In the genomic region with DNA sequence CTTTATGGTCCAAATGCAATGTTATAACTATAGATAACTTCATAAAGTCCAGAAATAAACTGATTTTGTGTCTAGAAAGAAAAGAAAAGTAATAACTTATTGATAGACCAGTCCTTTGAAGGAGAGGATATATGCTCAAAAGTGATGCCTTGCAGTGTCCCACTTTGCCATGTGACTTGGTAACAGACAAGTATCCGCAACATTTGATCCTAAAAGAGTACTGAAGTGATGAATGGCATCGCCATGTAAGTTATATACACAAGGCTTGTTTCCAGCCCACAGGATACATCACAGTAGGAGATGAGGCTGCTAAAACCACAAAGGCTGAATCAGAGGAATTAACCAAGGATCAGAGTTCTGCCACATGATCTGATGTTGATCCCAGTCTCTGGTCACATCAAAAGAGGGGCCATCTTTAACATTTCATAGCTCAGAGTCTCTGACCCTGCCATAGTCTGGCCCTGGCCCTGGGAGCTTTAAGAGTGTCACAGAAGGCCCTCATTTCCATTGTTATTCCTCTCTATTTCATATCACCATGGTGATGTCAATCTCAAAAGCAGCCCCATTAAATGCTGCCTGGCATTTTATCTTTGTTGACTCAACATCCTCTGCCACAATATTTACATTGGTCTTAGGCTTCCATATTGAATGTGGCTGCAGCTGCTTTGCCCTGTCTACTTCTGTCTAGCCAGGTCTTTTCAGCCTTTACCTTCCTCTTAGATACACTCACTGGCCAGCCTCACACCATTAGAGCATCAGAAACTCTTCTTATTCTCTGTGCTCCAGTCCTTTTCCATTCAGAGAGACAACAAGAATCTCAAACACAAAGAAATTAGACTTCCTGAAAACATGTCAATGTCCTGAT, we compare ENCODE assay signal across 28 mouse cellular contexts.
DNase-seq lines count a peak whose midpoint lies in the region; ATAC-seq and TF ChIP-seq lines count a peak whose summit lies in the region.
"Had no signal": no experiment of that assay in that cellular context is flagged by ENCODE, and none has a peak within 500 bp of the region (broad histone marks: within the 10 kb centered on the region; RNA-seq: fewer than 3 reads in every experiment).

No protein-coding gene starts in this region.

- H3K9ac ChIP-seq in midbrain, postnatal 0 days (replicated peaks; ENCODE audit: low read length, poor library complexity, severe bottlenecking) = no peak overlapping the region
- no peak overlapping the region for H3K9ac ChIP-seq in midbrain, embryonic 12.5 days (replicated peaks)
- H3K9ac ChIP-seq in midbrain, embryonic 13.5 days (replicated peaks) = no peak overlapping the region
- no peak overlapping the region for H3K9ac ChIP-seq in liver, embryonic 12.5 days
- H3K9ac ChIP-seq: embryonic facial prominence, embryonic 13.5 days; embryonic facial prominence, embryonic 15.5 days; forebrain, embryonic 13.5 days had no signal

- no peaks in the 10 kb centered on the region for H3K36me3 ChIP-seq in midbrain, embryonic 10.5 days
- no peaks in the 10 kb centered on the region for H3K36me3 ChIP-seq in midbrain, postnatal 0 days (ENCODE audit: insufficient read depth, low read length)
- H3K36me3 ChIP-seq in midbrain, embryonic 12.5 days = no peaks in the 10 kb centered on the region
- no peaks in the 10 kb centered on the region for H3K36me3 ChIP-seq in midbrain, embryonic 13.5 days
- H3K36me3 ChIP-seq in myocyte (ENCODE audit: control insufficient read depth, insufficient read depth) = no peaks in the 10 kb centered on the region
- no peaks in the 10 kb centered on the region for H3K36me3 ChIP-seq in liver, embryonic 12.5 days
- H3K36me3 ChIP-seq: embryonic facial prominence, embryonic 13.5 days; embryonic facial prominence, embryonic 15.5 days; forebrain, embryonic 10.5 days; G1E had no signal

- no peaks in the 10 kb centered on the region for H3K79me2 ChIP-seq in myocyte (ENCODE audit: control insufficient read depth, insufficient read depth)

- no peak for TF ChIP-seq CTCF in midbrain, postnatal 0 days (IDR thresholded peaks at IDR 0.05)

- H3K27me3 ChIP-seq in midbrain, embryonic 10.5 days (ENCODE audit: low read depth, poor library complexity, severe bottlenecking) = no peaks in the 10 kb centered on the region
- no peaks in the 10 kb centered on the region for H3K27me3 ChIP-seq in midbrain, postnatal 0 days (ENCODE audit: insufficient read depth, low read length)
- H3K27me3 ChIP-seq in midbrain, embryonic 12.5 days = no peaks in the 10 kb centered on the region
- no peaks in the 10 kb centered on the region for H3K27me3 ChIP-seq in midbrain, embryonic 13.5 days
- H3K27me3 ChIP-seq in myocyte (ENCODE audit: control insufficient read depth, insufficient read depth, insufficient read length) = no peaks in the 10 kb centered on the region
- H3K27me3 ChIP-seq in liver, embryonic 12.5 days (replicated peaks) = no peaks in the 10 kb centered on the region
- H3K27me3 ChIP-seq: CH12.LX; embryonic facial prominence, embryonic 13.5 days; embryonic facial prominence, embryonic 15.5 days; forebrain, embryonic 13.5 days; Patski had no signal

- no peak for TF ChIP-seq POLR2A in myocyte (IDR thresholded peaks at IDR 0.05; ENCODE audit: insufficient read length, low read depth)

- no peak overlapping the region for H3K4me2 ChIP-seq in midbrain, postnatal 0 days (ENCODE audit: low read depth, low read length, poor library complexity, severe bottlenecking)
- no peak overlapping the region for H3K4me2 ChIP-seq in midbrain, embryonic 12.5 days (replicated peaks)
- H3K4me2 ChIP-seq in midbrain, embryonic 13.5 days (replicated peaks) = no peak overlapping the region
- H3K4me2 ChIP-seq in myocyte (ENCODE audit: low read depth) = peak overlapping the region; percentile 27
- no peak overlapping the region for H3K4me2 ChIP-seq in liver, embryonic 12.5 days
- H3K4me2 ChIP-seq: embryonic facial prominence, embryonic 13.5 days; embryonic facial prominence, embryonic 15.5 days; forebrain, embryonic 13.5 days had no signal

- no peaks in the 10 kb centered on the region for H3K9me3 ChIP-seq in midbrain, embryonic 10.5 days (replicated peaks)
- no peaks in the 10 kb centered on the region for H3K9me3 ChIP-seq in midbrain, postnatal 0 days (ENCODE audit: low read length)
- no peaks in the 10 kb centered on the region for H3K9me3 ChIP-seq in midbrain, embryonic 12.5 days
- no peaks in the 10 kb centered on the region for H3K9me3 ChIP-seq in midbrain, embryonic 13.5 days
- H3K9me3 ChIP-seq in liver, embryonic 12.5 days (replicated peaks) = no peaks in the 10 kb centered on the region
- H3K9me3 ChIP-seq: embryonic facial prominence, embryonic 13.5 days; embryonic facial prominence, embryonic 15.5 days; forebrain, embryonic 10.5 days; forebrain, embryonic 13.5 days had no signal

- no peak overlapping the region for H3ac ChIP-seq in myocyte (ENCODE audit: control insufficient read depth, insufficient read length)

- H3K4me3 ChIP-seq in midbrain, embryonic 10.5 days = no peak overlapping the region
- no peak overlapping the region for H3K4me3 ChIP-seq in midbrain, postnatal 0 days (ENCODE audit: low read depth, low read length)
- no peak overlapping the region for H3K4me3 ChIP-seq in midbrain, embryonic 12.5 days
- no peak overlapping the region for H3K4me3 ChIP-seq in midbrain, embryonic 13.5 days (replicated peaks)
- no peak overlapping the region for H3K4me3 ChIP-seq in myocyte
- H3K4me3 ChIP-seq in liver, embryonic 12.5 days = no peak overlapping the region
- H3K4me3 ChIP-seq: embryonic facial prominence, embryonic 13.5 days; embryonic facial prominence, embryonic 15.5 days; erythroblast, embryonic 14.5 days; forebrain, embryonic 10.5 days; forebrain, embryonic 13.5 days had no signal

- 67% methylated on average over 2 of the region's 2 CpGs for WGBS in midbrain, embryonic 10.5 days
- WGBS in midbrain, postnatal 0 days = 75% methylated on average over 2 of the region's 2 CpGs
- WGBS in midbrain, embryonic 12.5 days = 64% methylated on average over 2 of the region's 2 CpGs
- WGBS in midbrain, embryonic 13.5 days = 70% methylated on average over 2 of the region's 2 CpGs
- WGBS in liver, embryonic 12.5 days (ENCODE audit: insufficient replicate concordance) = 65% methylated on average over 2 of the region's 2 CpGs

- H3K27ac ChIP-seq in midbrain, embryonic 10.5 days (replicated peaks) = no peak overlapping the region
- H3K27ac ChIP-seq in midbrain, postnatal 0 days (ENCODE audit: low read depth, low read length) = no peak overlapping the region
- H3K27ac ChIP-seq in midbrain, embryonic 12.5 days (replicated peaks) = no peak overlapping the region
- no peak overlapping the region for H3K27ac ChIP-seq in midbrain, embryonic 13.5 days
- no peak overlapping the region for H3K27ac ChIP-seq in liver, embryonic 12.5 days
- H3K27ac ChIP-seq: embryonic facial prominence, embryonic 13.5 days; embryonic facial prominence, embryonic 15.5 days; forebrain, embryonic 10.5 days; forebrain, embryonic 13.5 days had no signal

- peaks cover 8% of the 10 kb centered on the region; the same call in 1 of the 2 replicates for H3K4me1 ChIP-seq in midbrain, embryonic 10.5 days
- H3K4me1 ChIP-seq in midbrain, postnatal 0 days (ENCODE audit: insufficient read depth, low read length) = no peaks in the 10 kb centered on the region
- H3K4me1 ChIP-seq in midbrain, embryonic 12.5 days = no peaks in the 10 kb centered on the region
- H3K4me1 ChIP-seq in midbrain, embryonic 13.5 days (replicated peaks) = no peaks in the 10 kb centered on the region
- no peaks in the 10 kb centered on the region for H3K4me1 ChIP-seq in liver, embryonic 12.5 days
- H3K4me1 ChIP-seq: embryonic facial prominence, embryonic 13.5 days; embryonic facial prominence, embryonic 15.5 days; forebrain, embryonic 13.5 days had no signal

- DNase-seq in midbrain, embryonic 10.5 days (ENCODE audit: low spot score) = peak; percentile 16
- DNase-seq in midbrain, postnatal 0 days (ENCODE audit: low spot score) = no peak
- DNase-seq in 3T3-L1 (ENCODE audit: low read depth, low spot score) = peak; percentile 69
- DNase-seq in layer of hippocampus, postnatal 25 days (ENCODE audit: extremely low spot score in 1 of 2, low spot score in 1 of 2) = no peak
- DNase-seq: adrenal gland, adult 8-10 months; adrenal gland, postnatal 14 days; adrenal gland, postnatal 36 days; cerebellum, adult 11-12 months; cerebellum, adult 8-10 months; cerebellum, adult 9-11 months; cerebellum, postnatal 14 days; cerebellum, postnatal 36 days; embryo, embryonic 11 days had no signal

- no peak for ATAC-seq in midbrain, postnatal 0 days (ENCODE audit: low FRiP score)
- ATAC-seq in midbrain, embryonic 12.5 days (ENCODE audit: low FRiP score, low read depth) = peak; percentile 44; the same call in 1 of the 2 replicates
- ATAC-seq in midbrain, embryonic 13.5 days = no peak
- ATAC-seq in liver, embryonic 12.5 days = no peak
- ATAC-seq: activated CD4-positive, CD25-positive, alpha-beta regulatory T cell, adult 4 months; CD4-positive, CD25-positive, alpha-beta regulatory T cell, adult 4 months; forebrain, embryonic 13.5 days; forebrain, embryonic 16.5 days; Patski had no signal

TF ChIP-seq in myocyte, 11 proteins besides CTCF, POLR2A, EP300 and RAD21:
- peak; percentile 68 for TF ChIP-seq USF1 (IDR thresholded peaks at IDR 0.05; ENCODE audit: low read depth)
- TF ChIP-seq MYOD1 (IDR thresholded peaks at IDR 0.05; ENCODE audit: control insufficient read depth in 1 of 3, insufficient read length in 2 of 3, low read depth in 2 of 3) = peak in 2 of 3 experiments; percentile 61 to 72
- no peak for TF ChIP-seq POLR2AphosphoS2 (IDR thresholded peaks at IDR 0.05; ENCODE audit: insufficient read length, low read depth)
- TF ChIP-seq SRF (IDR thresholded peaks at IDR 0.05; ENCODE audit: control insufficient read depth, insufficient read length, low read depth) = no peak
- TF ChIP-seq REST (IDR thresholded peaks at IDR 0.05; ENCODE audit: insufficient read depth, insufficient read length) = no peak
- no peak for TF ChIP-seq E2F4 (IDR thresholded peaks at IDR 0.05; ENCODE audit: insufficient read depth)
- TF ChIP-seq MAX (IDR thresholded peaks at IDR 0.05; ENCODE audit: low read depth) = no peak
- no peak for TF ChIP-seq TCF12 (IDR thresholded peaks at IDR 0.05; ENCODE audit: insufficient read depth, poor library complexity, severe bottlenecking)
- TF ChIP-seq TCF3 (IDR thresholded peaks at IDR 0.05; ENCODE audit: insufficient read length, low read depth) = no peak
- TF ChIP-seq MYOG (IDR thresholded peaks at IDR 0.05; ENCODE audit: control insufficient read depth in 1 of 3, insufficient read depth in 1 of 3, insufficient read length in 2 of 3, low read depth in 2 of 3) = no peak

Comparison
In these comparisons a context has a peak if more than half of its experiments do, and no peak if none do; other contexts are left out.
1. DNase-seq: peak in midbrain, embryonic 10.5 days (single experiment) and 3T3-L1 (single experiment); none in midbrain, postnatal 0 days (single experiment) and layer of hippocampus, postnatal 25 days (0 of 2).